Mouse (Mus musculus) urinary bladder, postnatal 4 days (tissue): Measurements from ENCODE around the gene Mta1.

Source experiments
- DNase-seq, 2 experiments: peaks; one replicate each; pipeline ENCODE4 v3.0.0; 2021 to 2022; ENCODE audit warnings: low spot score in 2 of 2

Mta1 gene

DNA sequence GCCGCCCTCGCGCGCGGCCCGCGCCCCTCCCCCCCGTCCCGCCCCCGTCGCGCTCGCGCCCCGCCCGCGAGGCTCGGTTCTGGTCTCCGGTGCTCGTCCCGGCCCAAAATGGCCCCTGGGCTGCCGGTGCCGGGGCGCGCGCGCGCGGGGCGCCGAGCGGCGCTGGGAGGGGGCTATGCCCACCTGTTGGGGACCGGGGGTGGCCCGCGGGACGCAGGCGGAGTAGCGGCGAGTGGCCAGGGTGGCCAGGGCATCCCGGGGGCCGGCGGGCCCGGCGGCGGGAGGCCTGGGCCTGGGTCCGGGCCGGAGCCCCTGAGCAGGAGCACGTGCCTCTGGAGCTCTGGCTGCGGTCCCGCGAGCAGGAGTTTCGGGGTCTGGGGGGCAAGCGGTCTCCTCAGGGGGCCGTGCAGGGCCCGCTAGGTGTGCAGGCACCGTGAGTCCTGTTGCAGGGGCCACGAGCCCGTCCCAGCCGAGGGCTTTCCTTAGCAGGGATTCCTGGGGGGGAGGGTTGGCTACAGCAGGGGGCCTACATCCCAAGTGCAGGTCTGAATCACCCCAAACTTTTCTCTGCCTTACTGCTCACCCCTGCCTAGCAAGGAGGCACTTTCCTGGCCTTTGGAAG is 563 bp downstream of the Mta1 start:
- peak in 1 of 2 experiments; percentile 46 for DNase-seq

DNA sequence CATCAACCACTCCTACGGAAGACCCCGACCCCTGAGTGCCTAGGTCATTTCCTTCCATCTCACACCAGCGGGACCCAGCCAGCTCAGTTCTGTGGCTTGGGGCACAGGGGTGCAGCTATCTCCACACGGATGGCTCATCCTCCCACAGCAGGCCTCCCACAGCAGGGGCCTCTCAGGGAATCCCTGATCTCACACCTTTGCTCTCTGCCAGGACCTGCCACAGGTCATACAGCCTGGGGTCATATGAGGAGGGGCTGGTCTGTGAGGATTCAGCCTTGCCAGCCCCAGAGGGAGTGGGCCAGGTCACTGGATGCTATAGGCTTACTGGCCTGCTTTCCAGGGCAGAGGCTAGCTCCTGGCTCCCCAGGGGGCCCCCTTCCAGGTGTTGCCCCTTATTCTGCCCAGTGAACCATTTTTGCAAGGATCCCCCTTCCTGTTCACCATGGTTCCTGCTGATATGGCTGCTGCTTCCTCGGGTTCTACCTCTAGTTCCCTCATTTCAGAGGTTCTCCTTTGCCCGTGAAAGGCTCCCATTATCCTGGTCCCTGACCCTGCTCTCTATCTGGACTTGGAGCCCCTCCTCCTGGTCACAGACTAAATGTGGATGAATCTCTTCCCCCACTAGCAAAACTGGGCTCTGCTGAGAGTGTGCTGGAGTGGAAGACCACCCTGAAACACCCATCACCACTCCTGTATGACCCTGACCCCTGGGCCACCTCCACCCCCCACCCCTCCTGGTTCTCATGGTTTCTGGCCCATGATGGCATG is 1.6 kb downstream of the Mta1 start:
- no peak for DNase-seq

DNA sequence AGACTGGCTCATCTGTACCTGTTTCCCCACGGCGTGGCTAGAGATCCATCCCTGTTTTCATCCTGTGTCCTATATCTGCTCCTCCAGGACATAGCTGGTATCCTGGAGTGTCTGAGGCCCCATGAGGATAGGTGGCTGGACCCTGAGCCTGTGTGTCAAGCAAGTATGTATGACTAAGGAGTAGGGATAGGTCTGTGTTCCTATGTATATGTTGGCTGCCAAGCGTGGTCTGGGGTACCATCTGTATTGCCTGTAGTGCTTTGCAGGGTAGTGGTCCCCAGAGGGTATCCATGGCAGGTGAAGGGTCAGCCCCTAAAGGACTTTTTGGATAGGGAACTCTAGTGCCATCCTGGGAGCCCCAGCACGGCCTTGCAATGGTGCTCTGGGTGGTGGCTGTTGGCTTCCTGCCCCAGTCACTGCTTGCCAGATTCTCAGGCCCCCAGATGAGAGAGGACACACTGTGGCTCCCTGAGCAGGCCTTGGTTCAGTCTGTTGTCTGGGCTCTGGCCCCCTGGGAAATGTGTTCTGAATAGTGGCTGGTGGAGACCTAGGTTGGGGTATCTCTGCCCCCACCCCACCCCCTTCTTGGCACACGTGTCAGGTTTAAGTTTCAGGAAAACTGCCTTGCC is 2.5 kb downstream of the Mta1 start:
- DNase-seq = no peak

DNA sequence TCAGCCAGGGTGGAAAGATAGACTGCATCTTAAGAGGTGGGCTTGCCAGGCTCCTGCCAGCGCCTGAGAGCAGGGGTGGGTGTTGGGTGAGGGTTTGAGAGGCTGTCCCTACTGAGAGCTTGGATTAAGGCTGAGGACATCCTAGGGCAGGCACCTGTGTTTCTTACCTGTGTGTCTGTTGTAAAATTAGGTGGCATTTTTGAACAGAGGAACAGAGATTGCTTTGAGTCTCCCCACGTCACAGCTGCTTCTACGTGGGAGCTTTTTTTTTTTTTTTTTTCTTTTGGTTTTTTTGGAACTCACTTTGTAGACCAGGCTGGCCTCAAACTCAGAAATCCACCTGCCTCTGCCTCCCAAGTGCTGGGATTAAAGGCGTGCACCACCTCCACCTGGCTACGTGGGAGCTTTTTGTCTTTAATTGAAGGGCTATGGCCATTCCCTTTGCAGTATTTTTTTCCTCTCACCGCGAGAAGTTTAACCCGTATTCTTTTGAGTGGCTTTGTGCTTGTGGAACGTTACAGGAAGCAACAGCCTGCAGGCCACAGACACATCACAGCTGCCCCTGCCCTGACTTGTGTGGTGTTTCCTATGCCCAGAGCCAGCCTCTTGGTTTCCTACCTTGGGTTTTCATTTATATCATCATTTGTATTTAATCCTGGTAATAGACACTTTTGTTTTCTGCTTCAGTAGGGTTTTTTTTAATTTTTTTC is 3.3 kb downstream of the Mta1 start:
- no peak for DNase-seq

DNA sequence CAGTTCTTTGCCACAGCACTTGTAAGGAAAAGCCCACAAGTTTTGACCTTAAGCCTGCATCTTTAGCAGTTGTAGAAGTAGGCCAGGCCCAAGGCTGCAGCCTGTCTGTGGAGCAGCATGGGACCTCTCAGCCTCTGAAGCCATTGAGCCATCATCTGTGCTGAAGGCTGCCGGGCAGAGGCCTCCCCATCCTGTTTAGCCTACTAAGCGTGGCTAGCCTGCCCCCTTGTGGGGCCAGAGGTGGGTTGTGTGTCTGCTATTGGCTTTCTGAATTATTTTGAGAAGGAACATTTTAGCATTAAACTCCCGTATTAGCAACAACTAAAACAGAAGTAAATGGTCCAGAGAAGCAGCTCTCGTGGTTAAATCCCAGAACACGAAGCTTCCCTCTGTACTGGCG is 4.4 kb downstream of the Mta1 start:
- no peak for DNase-seq

DNA sequence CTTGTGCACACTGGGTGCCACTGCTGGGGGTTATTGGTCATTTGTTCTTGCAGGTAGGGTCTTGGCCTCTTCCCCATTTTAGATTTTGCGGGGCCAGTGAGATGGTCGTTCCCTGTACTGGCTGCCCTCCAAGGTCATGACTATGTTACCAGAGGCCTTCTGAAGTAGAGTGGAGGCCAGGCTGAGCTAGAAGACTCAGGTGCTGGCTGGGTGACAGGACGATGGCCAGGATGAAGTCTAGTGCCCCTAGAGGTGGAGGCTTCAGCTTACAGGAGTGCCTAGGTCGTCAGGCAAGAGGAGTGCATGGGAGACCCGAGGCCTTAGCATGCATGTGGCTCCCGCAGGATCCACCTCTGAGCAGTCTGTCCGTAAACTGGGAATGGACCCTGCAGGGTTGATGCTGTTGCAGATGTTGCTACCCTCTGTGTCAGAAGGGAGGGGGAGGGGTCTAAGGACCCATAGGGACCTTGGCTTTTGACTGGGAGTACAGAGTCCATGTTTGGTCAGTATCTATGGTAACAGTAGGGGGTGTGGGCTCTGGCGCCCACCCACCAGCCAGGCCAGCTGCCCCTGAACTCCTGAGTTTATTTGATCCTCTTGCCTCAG is 5.9 kb downstream of the Mta1 start:
- no peak for DNase-seq

DNA sequence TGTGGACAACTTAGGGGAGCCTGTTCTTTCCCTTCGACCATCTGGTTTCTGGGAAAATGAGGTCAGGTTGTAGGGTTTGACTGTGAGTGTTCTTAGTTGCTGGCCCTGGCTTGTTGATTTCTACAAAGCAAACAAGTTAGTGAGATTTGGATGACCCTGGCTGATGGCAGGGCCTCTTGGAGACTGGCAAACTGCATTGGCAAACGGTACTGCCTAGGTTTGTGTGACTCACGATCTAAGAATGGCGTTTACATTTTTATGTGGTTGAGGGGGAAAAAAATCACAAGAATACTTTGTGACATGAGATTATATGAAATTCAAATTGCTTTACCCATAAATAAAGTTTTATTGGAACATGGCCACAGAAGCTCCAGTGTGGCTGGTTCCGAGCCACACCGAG is 8.3 kb downstream of the Mta1 start:
- no peak for DNase-seq

DNA sequence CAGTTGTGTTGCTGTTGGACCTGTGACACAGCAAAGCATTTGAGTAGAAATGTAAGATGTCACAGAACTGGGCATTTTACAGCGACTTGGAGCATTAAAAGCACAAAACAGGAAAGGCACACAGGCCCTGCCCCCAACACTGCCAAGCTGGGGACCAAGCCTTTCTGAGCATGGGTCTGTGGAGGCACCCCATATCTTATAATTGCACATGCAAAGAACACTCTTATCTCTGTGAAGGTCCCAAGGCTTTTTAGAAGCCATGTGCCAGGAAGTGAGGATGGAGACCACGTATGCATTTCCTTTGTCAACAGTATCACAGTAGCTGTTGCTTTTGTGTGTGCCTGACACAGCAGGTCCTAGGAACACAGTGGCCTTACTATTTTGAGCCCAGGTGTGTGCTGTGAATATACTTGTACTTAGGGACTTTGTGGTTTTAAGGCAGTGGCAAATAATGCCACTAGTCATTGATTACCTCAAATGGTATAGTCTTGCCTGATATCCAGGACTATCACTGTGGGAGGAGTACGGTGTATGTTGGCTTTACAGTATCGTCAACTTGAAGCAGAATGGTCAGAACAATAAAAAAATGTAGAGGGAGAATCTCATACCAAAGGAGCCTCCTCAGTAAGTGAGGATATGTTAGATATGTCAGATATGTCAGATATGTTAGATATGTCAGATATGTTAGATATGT is 9.5 kb downstream of the Mta1 start:
- DNase-seq = no peak

DNA sequence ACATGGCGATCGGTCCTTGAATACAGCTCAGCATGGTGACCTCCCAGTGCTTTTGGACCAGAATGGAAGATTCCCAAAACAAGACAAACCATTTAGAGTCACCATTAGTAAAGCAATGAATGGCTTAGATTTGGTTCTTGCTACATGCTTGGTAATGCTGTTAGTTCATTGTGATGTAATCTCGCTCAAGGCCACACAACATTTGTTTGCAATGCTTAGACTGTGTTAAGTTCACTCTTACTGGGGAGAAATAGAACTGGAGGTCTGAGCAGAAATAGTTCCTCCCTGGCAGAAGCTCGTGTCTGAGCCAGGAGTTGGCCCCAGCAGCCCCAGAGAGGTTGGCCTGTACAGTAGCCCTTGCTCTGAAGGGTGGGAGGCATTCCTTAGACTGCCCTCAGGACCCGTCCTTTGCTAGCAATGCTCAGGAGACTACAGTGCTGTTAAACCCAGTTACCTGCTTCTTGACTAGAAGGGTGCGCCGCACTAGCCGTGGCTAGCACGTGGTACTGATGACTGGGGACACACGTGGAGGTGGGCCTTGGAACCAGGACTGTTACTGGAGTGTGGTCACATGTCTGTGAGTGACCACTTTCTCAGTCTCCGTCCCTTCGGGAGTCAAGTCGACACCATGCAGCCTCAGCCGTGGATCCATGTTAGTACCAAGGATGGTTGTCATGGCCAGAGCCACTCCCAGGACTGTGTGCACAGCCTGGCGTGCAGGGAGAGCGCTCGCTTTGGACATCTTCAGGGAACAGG is 10.6 kb downstream of the Mta1 start:
- DNase-seq = no peak

DNA sequence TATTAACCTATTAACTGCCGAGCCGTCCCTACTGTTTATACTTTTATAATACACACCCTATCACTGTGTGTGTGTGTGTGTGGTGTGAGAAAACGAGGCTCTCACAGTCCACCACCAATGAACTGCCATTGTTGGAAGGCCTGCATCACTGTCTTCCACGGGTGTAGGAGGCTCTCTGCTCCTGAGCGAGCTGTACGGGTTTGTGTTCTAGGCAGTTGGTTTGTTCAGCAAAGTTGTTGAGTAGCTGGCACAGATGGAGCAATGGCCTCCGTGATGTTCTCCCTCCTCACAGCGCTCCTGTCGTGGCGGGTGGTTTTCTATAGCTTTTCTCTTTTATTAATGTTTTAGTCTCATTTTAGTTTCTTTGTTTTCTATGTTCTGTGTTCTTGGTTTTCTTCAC is 11.7 kb downstream of the Mta1 start:
- DNase-seq = no peak

DNA sequence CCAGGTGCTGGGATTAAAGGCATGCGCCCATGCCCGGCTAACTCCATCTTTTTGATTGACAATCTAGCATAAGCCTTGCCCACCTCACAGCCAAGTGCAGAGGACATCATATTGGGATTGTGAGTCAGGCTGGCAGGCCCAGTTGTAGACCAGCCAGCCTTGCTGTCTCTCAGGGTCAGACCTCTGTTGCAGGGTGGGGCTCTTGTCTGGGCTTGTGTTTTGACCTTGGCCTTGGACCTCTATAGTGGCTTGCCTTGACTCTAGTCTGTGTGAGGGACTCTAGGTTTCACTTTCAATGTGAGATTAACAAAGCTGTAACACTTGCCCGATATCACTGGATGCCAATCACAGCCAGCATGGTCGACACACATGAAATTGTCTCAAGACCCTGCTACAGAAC is 16.1 kb downstream of the Mta1 start:
- no peak for DNase-seq

DNA sequence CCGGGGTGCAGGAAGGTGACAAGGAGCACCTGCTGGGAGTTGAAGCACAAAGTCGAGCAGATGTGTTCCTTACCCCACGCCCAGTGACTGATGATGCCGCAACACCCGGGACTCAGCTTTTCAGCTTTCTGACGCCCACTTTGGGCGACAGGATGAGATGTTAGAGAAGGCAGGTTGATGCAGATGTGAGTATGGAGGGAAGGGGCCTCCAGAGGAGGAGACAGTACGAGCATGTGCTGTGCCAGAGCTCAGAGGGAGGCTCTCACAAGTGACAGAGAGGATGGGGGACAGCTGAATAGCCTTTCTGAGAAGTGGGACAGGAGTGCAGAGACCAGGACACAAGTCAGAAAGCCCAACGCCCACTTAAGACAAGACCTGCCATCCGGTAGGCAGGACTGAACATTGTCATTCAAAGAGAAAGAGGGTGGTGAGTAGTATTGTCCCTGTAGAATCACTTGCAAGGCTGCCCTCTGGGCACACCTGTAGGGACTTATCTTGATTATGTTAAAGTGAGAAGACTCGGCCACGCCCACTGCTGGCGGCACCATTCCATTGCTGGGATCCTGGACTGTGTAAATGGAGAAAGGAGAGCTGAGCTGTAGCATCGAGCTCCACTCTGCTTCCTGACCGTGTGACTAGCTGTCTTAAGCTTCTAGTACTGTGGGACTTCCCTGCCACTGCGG is 16.9 kb downstream of the Mta1 start:
- no peak for DNase-seq

DNA sequence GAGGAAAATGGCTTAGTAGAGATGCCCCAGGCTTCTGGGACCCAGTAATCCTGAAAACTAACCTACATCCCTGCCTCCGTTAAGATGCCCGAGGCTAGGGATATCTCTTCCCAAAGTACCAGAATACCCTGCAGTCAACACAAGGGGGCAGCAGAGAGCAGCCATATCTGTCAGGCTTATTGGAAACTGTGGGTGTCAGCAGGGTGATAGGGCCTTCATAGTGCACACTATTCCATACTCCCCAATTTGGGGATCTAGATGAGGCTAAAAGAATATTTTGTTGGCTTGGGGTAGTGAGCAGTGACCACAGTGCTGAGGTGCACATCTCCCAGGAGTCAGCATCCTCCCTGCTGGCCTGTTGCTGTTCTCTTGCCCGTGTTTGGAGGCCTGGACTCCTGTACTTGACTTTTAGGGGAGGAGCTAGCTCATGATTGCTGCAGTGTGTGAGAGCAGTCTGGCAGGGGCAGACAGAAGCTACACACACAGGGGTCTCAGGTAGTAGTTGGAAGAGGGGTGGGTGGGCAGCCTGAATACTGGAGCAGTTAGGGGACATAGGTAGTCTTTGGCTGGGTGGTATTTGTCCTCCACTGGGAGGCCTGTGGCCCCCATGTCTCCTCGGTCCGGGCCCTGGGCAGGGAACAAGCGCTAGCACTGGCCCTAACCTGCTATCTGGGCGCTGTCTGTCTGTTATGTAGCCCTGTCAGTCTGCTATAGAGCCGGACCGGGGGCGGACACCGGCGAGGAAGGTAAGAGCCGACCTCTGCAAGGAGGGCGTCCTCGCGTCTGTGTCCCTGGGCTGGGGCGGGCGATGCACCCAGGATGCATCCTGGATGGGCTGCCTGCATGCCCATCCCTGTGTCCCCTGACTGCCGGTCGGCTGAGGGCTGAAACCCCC is 21.7 kb downstream of the Mta1 start:
- DNase-seq = peak; percentile 63 to 85

DNA sequence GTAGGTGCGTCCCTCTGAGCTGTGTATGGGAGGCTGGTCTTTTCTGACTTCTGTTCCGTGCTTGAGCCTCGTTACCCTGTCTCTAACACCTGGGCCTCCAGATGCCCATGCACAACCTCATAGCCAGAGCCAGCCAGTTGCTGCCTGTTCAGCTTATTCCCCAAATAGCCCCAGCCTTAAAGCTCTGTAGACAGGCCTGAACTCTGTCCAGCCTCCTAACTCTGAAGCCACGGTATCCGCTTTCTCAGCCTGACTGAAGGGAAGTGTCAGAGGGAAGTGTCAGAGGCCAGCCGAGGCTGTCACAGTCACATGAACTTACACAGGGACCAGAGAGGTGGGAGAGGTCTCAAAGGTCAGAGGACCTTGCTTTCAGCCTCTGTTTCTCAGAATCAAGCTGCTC is 26.6 kb downstream of the Mta1 start:
- no peak for DNase-seq

DNA sequence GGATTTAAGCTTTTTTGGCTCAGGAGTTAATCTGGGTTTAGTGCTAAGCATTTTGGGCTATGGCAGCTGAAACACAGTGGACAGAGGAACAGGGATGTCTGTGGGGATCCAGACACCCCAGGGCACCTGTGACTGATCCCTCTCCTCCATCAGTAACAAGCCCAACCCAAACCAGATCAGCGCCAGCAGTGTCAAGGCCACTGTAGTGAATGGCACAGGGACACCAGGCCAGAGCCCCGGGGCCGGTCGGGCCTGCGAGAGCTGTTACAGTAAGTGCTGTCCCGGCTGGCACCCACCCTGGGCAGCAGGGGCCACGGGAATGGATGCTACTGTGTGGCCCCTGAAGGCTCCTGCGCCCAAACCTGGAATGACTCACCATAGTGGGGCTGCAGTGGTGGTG is 32.7 kb downstream of the Mta1 start:
- DNase-seq = no peak

DNA sequence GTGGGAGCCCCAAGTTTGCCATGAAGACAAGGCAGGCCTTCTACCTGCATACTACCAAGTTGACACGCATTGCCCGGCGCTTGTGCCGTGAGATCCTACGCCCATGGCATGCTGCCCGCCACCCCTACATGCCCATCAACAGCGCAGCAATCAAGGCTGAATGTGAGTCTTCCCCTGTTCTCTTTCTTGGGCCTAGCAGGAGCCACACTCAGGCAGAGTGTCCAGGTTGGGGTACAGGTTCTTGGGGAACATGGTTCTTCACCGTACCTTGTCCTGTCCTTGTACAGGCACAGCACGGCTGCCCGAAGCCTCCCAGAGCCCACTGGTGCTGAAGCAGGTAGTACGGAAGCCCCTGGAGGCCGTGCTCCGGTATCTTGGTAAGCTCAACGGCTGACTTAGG is 33.5 kb downstream of the Mta1 start:
- no peak for DNase-seq

DNA sequence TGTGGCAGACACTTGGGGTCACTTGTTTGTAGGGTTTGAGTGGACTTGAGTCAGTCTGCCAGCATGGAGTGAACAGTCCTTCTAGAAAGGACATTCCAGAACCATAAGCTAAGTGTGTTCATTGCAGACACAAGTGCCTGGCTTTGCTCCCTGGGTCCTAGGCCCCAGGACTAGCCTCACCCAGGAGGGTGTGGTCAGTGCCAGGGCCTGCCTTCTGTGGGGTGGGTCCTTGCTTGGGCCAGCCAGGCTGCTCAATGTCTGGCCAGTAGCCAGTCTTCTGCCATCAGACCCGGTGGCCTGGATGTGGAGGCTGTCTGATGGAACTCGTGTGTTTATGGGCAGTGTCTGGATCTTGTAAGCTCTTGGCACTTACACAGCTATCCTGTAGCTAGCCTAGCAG is 34.5 kb downstream of the Mta1 start:
- DNase-seq = peak in 1 of 2 experiments; percentile 74

DNA sequence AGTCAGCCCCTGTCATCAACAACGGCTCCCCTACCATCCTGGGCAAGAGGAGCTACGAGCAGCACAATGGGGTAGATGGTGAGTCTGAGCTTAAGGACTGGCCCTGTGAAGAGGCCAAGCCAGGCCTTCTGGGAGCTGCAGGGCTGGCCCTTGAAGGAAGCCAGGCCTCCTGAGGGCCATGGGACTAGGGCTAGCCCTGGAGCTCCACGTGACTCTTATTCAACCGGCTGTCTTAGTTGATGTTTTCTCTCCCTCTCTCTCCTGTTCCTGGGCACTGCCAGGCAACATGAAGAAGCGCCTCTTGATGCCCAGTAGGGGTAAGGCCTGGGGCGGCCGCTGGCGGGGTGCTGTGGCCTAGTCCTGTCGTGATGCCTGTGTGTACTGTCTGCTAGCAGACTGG is 35.2 kb downstream of the Mta1 start:
- DNase-seq = no peak

DNA sequence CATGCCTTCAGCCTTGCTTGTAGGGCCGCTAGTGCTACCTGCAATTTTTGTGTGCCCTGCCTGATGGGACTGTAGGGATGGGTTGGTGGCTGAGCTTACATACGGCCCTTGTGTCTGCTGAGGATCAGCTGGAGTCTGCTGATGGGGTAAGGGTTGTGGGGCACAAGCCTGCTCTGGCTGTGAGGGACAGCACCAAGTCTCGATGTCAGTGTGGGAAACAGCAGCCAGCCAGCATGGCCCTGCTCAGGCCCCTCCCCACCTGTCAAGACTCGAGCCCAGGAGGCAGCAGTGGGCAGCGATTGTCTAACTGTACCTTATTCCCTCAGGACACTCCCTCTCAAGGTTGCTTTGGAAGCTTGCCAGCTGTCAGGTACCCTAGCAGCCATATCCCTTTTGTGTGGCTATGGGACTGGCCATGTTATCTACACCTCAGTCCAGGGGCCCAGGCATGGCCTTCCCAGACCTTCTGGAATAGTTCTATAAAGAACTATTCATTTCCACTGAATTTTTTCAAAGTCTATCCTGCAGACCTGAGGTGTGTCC is 35.9 kb downstream of the Mta1 start:
- no peak for DNase-seq
